Mouse (Mus musculus): ENCODE measurements around the gene Ets1.

DNA sequence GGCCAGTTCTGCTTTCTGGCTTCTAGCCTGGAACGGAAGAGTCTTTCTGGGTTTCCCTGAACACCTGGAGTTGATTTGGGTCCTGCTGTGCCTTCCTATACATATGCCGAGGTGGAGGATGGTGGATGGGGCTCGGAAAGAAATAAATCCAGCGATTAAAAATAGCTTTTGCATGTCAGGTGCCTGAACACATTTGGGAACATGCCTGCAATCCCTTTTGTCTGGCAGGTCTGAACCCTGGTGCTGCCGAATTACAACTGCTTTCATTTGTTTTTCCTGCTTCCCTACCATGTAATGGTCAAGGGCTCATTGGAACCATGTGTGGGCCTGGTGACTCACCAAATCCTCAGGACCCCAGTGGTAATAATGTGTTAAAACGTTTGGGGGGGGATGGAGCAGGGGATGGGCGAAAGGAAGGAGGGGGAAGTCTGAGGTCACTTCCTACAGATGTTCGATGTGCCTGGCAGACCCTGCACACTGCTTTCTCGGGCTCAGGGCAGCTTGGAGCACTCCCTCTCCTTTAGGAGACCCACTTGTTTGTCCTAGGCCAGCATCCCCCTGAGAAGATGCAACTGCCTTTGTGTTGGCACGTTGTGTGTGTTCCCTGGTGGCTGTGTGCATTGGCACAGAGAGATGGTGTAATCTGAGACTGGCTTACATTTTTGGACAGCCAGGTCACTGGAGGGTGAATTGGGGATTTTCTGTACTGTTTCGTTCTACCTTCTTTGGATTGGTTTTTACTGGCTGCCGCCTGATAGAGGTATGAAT lies 84.4 kb downstream of the Ets1 start:
- TF ChIP-seq CTCF (IDR thresholded peaks at IDR 0.05; ENCODE audit: borderline replicate concordance, insufficient read depth, low read length), result no peak
- no peak for TF ChIP-seq POLR2A (IDR thresholded peaks at IDR 0.05; ENCODE audit: low read depth, low read length)
